Mouse (Mus musculus) hindbrain, embryonic 12.5 days (tissue): ENCODE measurements at regions not wholly inside any gene's neighbourhood (a gene's known extent, or its start where the extent isn't known, plus 50 kb on each side); places are given as distances from the start of the nearest gene placed in this dataset.
"Not testable (repeated sequence)": the region's sequence is repeated elsewhere in the genome, so short reads cannot be mapped to it uniquely, and the experiment has no call there.

Experiments
- ATAC-seq: fragments of 200-750 bp; cut with Nextera tagmentation; 2 replicates; pipeline ENCODE4 v1.8.0; 2017; ENCODE audit warnings: moderate TSS enrichment; ENCODE audit not compliant: low FRiP score
- H3K27ac ChIP-seq: fragments of 300-500 bp; sonication (generic); 2 replicates; pipeline ENCODE4 v1.5.1; 2016; ENCODE audit warnings: mild to moderate bottlenecking
- H3K27me3 ChIP-seq: fragments of 300-500 bp; sonication (generic); 2 replicates; pipeline ENCODE4 v1.6.1; 2016; ENCODE audit warnings: mild to moderate bottlenecking
- H3K36me3 ChIP-seq: fragments of 300-500 bp; sonication (generic); 2 replicates; pipeline ENCODE4 v1.6.1; 2016; ENCODE audit warnings: mild to moderate bottlenecking
- H3K4me1 ChIP-seq: fragments of 300-500 bp; sonication (generic); 2 replicates; pipeline ENCODE4 v1.6.1; 2016
- H3K4me2 ChIP-seq: fragments of 300-500 bp; sonication (generic); replicated peaks from 2 replicates; pipeline ENCODE4 v1.6.1; 2016; ENCODE audit warnings: mild to moderate bottlenecking
- H3K4me3 ChIP-seq: fragments of 300-500 bp; sonication (generic); 2 replicates; pipeline ENCODE4 v1.5.1; 2016; ENCODE audit warnings: mild to moderate bottlenecking
- H3K9ac ChIP-seq: fragments of 300-500 bp; sonication (generic); 2 replicates; pipeline ENCODE4 v1.6.1; 2016; ENCODE audit warnings: mild to moderate bottlenecking, moderate library complexity
- H3K9me3 ChIP-seq: fragments of 300-500 bp; sonication (generic); replicated peaks from 2 replicates; pipeline ENCODE4 v1.6.1; 2016; ENCODE audit warnings: mild to moderate bottlenecking
- WGBS: fragments of 180-500 bp; shearing (Covaris S2); methylation state at CpG from one replicate; pipeline ENCODE4 v1.1.7; 2016; 5-methylcytosine and 5-hydroxymethylcytosine counted together

- H3K4me1 ChIP-seq, H3K4me3 ChIP-seq, H3K27me3 ChIP-seq, H3K4me2 ChIP-seq, H3K9me3 ChIP-seq, H3K27ac ChIP-seq, ATAC-seq, H3K36me3 ChIP-seq, H3K9ac ChIP-seq: not testable (repeated sequence)
- WGBS: 85% methylated on average over 25 of the region's 25 CpGs
Measured at GRCm38 (mm10) chr1:7271466-7272110, 2463.9 kb downstream of the Gm37988 start.

GRCm38 (mm10) chr1:7298921-7299685 lies 2491.4 kb downstream of the Gm37988 start:
- H3K4me2 ChIP-seq, ATAC-seq: not testable (repeated sequence)

GRCm38 (mm10) chr1:7308952-7309617 lies 2501.4 kb downstream of the Gm37988 start:
- peak; percentile 33; the same call in 1 of the 2 replicates for ATAC-seq
- 35% methylated on average over 5 of the region's 5 CpGs for WGBS

More at GRCm38 (mm10) chr1:7298921-7299685, 2491.4 kb downstream of the Gm37988 start:
- not testable (repeated sequence) for H3K4me1 ChIP-seq, H3K27ac ChIP-seq, H3K27me3 ChIP-seq, H3K4me3 ChIP-seq, H3K9me3 ChIP-seq, H3K9ac ChIP-seq, H3K36me3 ChIP-seq
- WGBS: 91% methylated on average over 9 of the region's 9 CpGs

GRCm38 (mm10) chr1:7312401-7312800 lies 2504.7 kb downstream of the Gm37988 start:
- not testable (repeated sequence) for H3K27ac ChIP-seq, H3K27me3 ChIP-seq, H3K9me3 ChIP-seq, H3K4me3 ChIP-seq, H3K4me2 ChIP-seq, ATAC-seq, H3K36me3 ChIP-seq, H3K9ac ChIP-seq
- peaks cover 12% of the 10 kb centered on the region for H3K4me1 ChIP-seq
- WGBS: 62% methylated on average over 6 of the region's 6 CpGs

More at GRCm38 (mm10) chr1:7308952-7309617, 2501.4 kb downstream of the Gm37988 start:
- no peak overlapping the region for H3K9ac ChIP-seq
- H3K27me3 ChIP-seq: 0 out of 2 replicates have a peak, but pooled peaks cover 3% of the 10 kb centered on the region
- H3K36me3 ChIP-seq: no peaks in the 10 kb centered on the region
- H3K4me2 ChIP-seq: no peak overlapping the region
- H3K9me3 ChIP-seq: no peaks in the 10 kb centered on the region
- peaks cover 12% of the 10 kb centered on the region for H3K4me1 ChIP-seq
- no peak overlapping the region for H3K27ac ChIP-seq
- H3K4me3 ChIP-seq: no peak overlapping the region

- no peak overlapping the region for H3K4me2 ChIP-seq
- ATAC-seq: peak; percentile 91
- H3K4me1 ChIP-seq: peaks cover 12% of the 10 kb centered on the region
- no peaks in the 10 kb centered on the region for H3K9me3 ChIP-seq
- H3K4me3 ChIP-seq: no peak overlapping the region
- WGBS: 18% methylated on average over 3 of the region's 3 CpGs
- no peaks in the 10 kb centered on the region for H3K36me3 ChIP-seq
- H3K27ac ChIP-seq: no peak overlapping the region
- H3K27me3 ChIP-seq: 0 out of 2 replicates have a peak, but pooled peaks cover 3% of the 10 kb centered on the region
- no peak overlapping the region for H3K9ac ChIP-seq
Measured at GRCm38 (mm10) chr1:7313468-7313867, 2505.8 kb downstream of the Gm37988 start.

- Histone ChIP-seq H3K9ac (no peak overlapping the region), H3K4me3 (no peak overlapping the region), H3K9me3 (no peaks in the 10 kb centered on the region), H3K4me2 (no peak overlapping the region), H3K4me1 (peaks cover 6% of the 10 kb centered on the region), H3K27me3 (no peaks in the 10 kb centered on the region), H3K27ac (no peak overlapping the region), H3K36me3 (no peaks in the 10 kb centered on the region)
- ATAC-seq: peak; percentile 66; the same call in 1 of the 2 replicates
- WGBS: 64% methylated on average over 2 of the region's 2 CpGs
Measured at GRCm38 (mm10) chr1:7318850-7319249, 2511.2 kb downstream of the Gm37988 start.

GRCm38 (mm10) chr1:7319313-7319712 lies 2511.6 kb downstream of the Gm37988 start:
- Histone ChIP-seq H3K36me3 (no peaks in the 10 kb centered on the region), H3K4me3 (no peak overlapping the region), H3K27ac (no peak overlapping the region), H3K4me1 (peaks cover 6% of the 10 kb centered on the region), H3K27me3 (no peaks in the 10 kb centered on the region), H3K4me2 (no peak overlapping the region), H3K9me3 (no peaks in the 10 kb centered on the region), H3K9ac (no peak overlapping the region)
- WGBS: 13% methylated on average over 4 of the region's 4 CpGs
- ATAC-seq: peak; percentile 74
